Mouse (Mus musculus) megakaryocyte, embryonic 14.5 days (primary cell): ENCODE measurements around the gene Cdc27.

Source experiments
- FLI1 ChIP-seq: IDR thresholded peaks from 2 replicates; pipeline ENCODE4 v1.6.1; 2012; ENCODE audit warnings: low read length, inconsistent platforms, mixed read lengths
- GATA1 ChIP-seq: IDR thresholded peaks from 3 replicates; pipeline ENCODE4 v1.6.1; 2012; ENCODE audit warnings: mixed read lengths, low read length, inconsistent platforms, borderline replicate concordance

DNA sequence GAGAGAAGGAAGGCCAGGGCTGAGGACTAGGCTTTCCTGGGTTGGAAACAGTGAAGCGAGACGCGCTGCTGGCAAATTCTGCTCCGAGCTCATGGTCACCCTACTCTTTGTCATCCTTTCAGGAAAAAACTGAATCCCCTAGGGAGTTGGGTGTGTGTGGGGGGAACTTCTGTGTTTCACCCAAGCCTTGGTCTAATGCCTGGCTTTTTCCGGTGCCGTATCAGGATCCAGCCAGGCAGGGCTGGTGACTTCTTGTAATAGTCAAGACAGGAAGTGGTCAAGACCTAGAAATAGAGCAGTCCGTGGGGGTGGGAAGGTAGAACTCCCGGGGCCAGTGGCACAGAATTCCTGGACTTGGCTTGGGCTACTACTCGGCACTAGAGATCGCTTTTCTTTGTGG is 45.9 kb upstream of the Cdc27 start:
- TF ChIP-seq GATA1, result no peak
- TF ChIP-seq FLI1, result peak; percentile 82
